Mouse (Mus musculus) layer of hippocampus, adult 2 months (tissue): ENCODE measurements around the gene Mns1. TPM values are rescaled to one million over a fixed set of nuclear protein-coding genes. Genes with fewer than 3 reads are reported as not detected.

Experiments
- DNase-seq, 2 experiments: peaks; one replicate each; pipeline ENCODE4 v3.0.0; 2022; ENCODE audit warnings: low spot score in 2 of 2
- H3K27ac ChIP-seq: fragments of 200-600 bp; 2 replicates; pipeline ENCODE4 v1.8.1; 2022
- H3K4me3 ChIP-seq: fragments of 200-600 bp; 2 replicates; pipeline ENCODE4 v1.8.1; 2022; ENCODE audit warnings: mild to moderate bottlenecking
- CTCF ChIP-seq: fragments of 200-600 bp; conservative IDR thresholded peaks from 2 replicates; pipeline ENCODE4 v1.8.1; 2022; ENCODE audit warnings: antibody characterized with exemption, mild to moderate bottlenecking, moderate library complexity
- total RNA-seq, 2 experiments: library from RNA; stranded (reverse); gene quantifications; 2 replicates each; pipeline ENCODE4 v1.2.3; 2021

Gene Mns1
- total RNA-seq, 2 experiments from 2014 or later, result 1.2 to 2.4 TPM

DNA sequence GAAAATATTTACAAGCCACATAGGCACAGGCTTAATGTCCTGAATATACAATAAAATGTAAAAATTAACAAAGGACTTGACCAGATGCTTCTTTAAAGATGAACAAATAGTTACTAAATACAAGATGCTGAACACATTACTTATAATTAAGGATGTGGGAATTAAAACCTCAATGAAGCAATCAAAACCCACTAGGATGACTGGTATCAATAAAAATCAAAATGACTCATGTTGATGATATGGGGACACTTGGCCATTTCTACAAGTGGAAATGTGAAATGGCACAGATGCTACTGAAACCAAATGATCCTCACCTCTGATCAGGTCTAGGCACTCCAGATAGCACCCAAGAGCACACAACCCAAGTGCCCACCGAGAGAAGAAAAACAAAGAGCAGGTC lies 27.0 kb downstream of the Mns1 start:
- TF ChIP-seq CTCF, result no peak
- DNase-seq, result no peak
- Histone ChIP-seq H3K27ac (no peak overlapping the region), H3K4me3 (no peak overlapping the region)

DNA sequence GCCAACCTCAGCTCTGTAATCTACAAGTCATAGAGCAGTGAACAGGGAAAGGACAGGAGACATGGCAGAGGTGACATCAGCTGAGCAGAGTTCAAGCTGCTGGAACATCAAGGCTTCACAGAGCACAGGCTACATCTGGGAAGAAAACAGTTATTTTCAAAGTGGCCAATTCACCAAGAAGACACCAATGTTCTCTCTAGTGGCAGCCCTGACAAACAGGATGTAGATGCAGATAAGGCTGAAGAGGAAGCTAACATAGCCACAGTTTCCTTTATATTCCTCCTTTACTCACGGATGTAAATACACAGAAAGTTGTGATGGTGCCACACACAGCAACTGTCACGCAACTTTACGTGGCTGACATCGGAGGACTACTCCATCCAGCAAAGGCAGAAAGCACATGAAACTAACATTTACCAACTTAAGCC lies 28.0 kb downstream of the Mns1 start:
- H3K27ac ChIP-seq, result no peak overlapping the region
- no peak for TF ChIP-seq CTCF
- DNase-seq, result no peak
- H3K4me3 ChIP-seq, result no peak overlapping the region

DNA sequence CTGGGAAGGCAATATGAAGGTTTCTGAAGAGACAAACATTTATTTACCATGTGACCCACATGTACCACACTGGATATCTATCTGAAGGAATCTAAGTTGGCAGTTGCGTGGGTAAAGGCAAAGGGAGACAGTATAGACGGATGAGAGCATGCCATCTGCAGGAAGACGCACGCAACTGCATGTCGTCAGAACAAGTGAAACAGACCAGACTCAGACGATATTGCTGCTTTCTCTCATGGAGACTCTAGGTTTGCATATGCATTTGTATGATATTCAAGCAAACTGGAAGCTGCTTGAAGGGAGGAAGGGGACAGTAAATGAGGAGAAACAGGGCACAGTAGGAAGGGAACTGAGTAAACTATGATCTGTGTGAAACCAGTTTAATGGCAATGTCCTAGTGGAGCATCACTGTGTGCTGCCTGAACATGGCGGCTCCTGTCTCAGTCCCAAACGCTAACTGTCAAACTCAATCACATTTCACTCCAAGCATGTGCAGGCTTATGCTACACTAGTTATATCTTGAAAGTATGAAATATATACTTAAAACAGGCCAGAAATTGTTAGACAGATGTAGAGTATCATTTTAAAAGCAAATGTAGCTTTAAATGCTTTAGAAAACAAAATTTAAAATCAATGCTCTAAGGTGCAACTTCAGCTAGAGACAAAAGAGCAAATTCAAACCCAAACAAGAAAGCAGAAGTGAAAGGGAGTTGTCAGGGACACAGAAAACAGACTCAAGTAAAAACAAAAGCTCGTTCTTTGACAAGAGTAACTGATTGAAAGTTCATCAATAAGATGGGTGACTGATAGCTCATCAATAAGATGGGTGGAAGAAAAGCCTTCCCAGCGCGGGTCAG lies 30.0 kb downstream of the Mns1 start:
- peak; percentile 81 for TF ChIP-seq CTCF
- DNase-seq, result peak; percentile 9 to 18
- Histone ChIP-seq H3K27ac (no peak overlapping the region), H3K4me3 (no peak overlapping the region)

DNA sequence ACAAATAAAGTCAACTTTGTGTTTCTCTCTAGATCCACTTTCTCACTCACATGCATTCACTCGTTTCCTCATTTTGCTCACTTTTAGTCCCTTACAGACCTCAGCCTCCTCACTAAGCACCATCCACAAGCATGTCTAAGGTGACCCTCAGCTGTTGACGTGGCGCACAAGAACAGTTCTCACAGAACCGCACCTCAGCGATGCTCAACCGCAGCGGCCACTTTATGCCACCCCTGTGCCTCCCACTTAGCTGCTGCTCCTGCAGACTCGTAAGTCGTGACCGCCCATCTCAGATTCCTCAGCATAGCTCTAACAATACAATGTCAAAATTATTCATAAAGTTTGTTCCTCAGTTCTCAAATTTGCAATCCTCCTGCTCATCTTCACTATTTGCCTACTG lies 30.8 kb downstream of the Mns1 start:
- no peak for DNase-seq
- Histone ChIP-seq H3K27ac (no peak overlapping the region), H3K4me3 (no peak overlapping the region)
- no peak for TF ChIP-seq CTCF

DNA sequence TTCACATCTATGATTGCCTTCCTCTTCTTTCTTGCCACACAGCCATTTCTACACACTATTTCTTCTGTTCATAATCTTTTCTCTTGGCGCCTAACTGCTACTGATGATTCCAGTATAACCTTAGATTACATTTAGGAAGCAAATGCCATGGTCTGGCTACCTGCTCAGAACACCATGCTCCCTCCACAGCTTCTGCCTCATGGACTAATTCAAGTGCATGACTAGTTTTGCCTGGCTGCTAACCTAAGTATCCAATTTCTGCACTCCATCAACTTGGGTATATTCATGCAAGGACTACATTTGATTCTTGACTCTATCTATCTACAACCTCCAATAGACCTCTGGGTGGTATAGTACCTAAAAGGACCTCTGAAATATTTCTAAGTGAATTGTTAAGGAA lies 32.0 kb downstream of the Mns1 start:
- no peak for DNase-seq
- no peak for TF ChIP-seq CTCF
- H3K27ac ChIP-seq, result no peak overlapping the region
- no peak overlapping the region for H3K4me3 ChIP-seq

DNA sequence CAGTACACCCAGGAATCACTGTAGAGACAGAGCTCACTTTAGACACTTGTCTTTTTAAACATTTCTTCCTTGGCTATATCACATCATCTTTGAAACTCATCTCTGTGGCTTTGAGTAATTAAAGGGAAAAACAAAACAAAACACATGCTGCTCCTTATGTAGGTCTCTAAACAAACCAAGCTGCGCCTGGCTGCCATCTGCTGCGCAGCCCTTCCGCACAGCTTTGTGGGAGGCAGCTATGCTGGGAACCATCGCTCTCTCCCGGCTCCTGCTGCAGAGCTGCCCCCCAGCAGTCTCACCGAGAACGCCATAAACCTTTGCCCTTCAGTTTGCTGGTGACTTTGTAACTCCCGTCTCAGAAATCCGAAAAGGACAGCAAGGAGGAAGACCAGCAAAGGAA lies 37.7 kb downstream of the Mns1 start:
- DNase-seq, result peak; percentile 59 to 72
- no peak overlapping the region for H3K4me3 ChIP-seq
- no peak for TF ChIP-seq CTCF
- no peak overlapping the region for H3K27ac ChIP-seq

DNA sequence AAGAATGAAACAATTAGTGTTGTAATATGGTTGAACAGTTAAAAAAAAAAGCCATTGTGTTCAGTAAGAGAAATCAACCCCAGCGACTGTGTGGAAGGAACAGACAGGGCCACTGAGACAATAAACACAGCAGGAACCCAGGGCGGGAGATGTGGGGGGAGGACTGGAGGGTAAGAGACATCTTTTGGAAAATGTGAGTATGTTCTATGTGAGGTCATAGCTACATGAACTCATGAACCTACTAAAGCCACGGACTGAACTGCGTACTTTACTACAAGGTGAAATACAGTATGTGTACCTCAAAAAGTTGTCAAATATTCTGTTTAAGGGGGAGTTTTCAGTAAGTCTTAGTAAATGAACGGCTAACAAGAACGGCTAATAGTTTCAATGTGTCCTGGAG lies 39.5 kb downstream of the Mns1 start:
- Histone ChIP-seq H3K4me3 (no peak overlapping the region), H3K27ac (no peak overlapping the region)
- no peak for DNase-seq
- TF ChIP-seq CTCF, result no peak

DNA sequence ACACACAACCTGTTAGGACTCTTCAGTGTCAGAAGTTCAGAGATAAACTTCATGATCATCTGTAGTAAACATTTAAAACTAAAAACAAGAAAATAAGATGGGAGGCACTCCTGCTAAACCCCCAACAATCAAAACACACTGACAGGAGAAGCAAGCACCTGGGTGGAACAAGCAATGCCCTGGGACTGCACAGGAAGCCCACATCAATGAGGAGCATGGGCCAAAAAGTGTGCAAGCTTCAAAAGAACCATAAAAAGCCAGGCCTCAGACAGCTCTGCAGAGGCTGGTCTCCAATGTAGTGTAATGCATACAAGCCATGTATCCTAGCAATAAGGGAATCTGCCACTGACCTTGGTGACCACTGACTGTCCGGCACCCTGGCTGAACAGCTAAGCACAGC lies 41.5 kb downstream of the Mns1 start:
- Histone ChIP-seq H3K4me3 (no peak overlapping the region), H3K27ac (no peak overlapping the region)
- no peak for TF ChIP-seq CTCF
- no peak for DNase-seq

DNA sequence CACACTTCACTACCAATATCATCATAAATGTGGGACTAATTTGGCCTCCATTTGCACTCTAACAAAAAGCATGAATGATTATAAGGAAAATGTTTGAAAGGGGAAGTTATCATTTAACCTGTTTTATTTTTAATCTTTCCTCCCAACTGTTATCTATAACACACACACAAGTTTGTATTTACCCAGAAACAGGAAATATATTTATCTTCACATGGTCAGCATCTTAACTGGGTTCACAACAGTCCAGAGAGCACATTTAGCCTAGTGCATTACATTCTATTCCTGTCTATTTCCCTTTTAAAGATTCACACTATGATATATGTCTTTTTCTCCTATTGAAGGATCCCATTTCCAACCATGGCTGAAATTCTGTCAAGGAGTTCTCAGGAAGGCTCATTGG lies 50.7 kb downstream of the Mns1 start:
- no peak for TF ChIP-seq CTCF

DNA sequence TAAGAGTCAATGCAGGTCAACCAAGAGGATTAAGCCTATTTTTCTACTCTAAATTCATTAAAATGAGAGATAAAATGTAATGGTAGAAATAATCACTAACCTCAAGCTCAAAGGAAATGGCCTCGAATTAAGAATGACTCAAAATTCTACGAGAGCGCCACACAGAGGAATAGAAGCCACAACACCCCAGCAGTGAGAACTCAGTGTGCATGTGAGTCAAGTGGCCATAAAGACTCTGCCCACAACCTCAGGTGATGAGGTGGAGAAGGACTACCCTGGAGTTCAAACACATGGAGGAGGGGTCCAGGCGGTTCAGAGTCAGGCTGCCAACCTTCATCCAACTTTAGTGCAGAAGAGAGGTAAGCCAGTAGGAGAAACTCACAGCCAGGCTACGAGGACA lies 51.3 kb downstream of the Mns1 start:
- no peak for DNase-seq
- TF ChIP-seq CTCF, result no peak
- H3K27ac ChIP-seq, result no peak overlapping the region
- H3K4me3 ChIP-seq, result no peak overlapping the region

More for the DNA sequence above, 50.7 kb downstream of the Mns1 start:
- DNase-seq, result no peak
- no peak overlapping the region for H3K27ac ChIP-seq
- no peak overlapping the region for H3K4me3 ChIP-seq

DNA sequence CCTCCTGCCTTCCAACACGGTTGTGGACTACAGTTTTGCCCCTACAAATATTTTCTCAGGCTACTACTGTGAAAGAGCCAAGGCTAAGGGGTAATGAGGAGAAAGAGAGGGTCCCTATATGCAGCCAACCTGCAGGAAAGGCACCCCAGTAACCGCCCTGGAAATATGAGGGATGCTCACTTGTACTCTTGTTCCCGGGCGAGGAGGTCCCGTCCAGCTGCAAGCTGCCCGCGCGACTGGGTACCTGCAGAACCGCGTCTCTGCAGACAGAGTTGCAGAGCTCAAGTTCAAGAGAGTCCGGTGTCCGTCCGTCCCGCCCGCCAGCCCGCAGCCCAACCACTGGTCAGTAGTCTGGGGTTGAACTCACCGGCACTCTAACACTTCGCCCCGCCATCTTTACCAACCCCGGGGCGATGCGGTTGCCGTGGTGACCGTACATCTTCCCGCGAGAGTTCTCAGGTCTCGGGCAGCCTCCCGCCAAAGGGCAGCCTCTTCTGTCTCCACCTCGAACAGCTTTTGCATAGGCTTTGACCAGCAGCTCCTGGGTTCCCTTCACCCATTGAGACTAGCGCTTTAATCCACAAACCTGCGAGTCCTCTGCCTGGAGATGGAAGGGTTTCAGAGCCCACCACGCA lies 53.9 kb downstream of the Mns1 start:
- peak; percentile 79 to 81 for DNase-seq
- no peak for TF ChIP-seq CTCF
- Histone ChIP-seq H3K4me3 (peak overlapping the region; percentile 69), H3K27ac (peak overlapping the region; percentile 83)

DNA sequence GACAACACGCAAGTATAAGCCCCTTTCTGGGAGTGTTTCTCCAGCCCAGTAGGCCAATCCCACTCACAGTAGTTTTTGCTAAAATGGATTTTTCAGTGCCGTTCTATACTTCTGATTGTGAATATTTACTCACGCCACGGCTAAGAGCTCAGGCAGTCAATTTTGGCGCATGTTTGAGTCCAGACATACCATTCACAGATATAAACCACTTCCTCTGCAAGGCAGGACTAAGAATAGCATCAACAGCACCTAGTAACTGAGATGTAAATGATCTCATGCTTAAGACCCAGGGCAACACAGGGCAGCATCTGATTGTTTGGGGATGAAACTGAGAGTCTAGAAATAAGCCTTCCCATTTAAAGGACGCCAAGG lies 54.4 kb downstream of the Mns1 start, which contains the start of gene Tex9:
Gene Tex9, minus strand, starts transcription at position 19 of the 372 bp plus-strand sequence.
- Histone ChIP-seq H3K4me3 (peak within 1 kb of the TSS; percentile 69), H3K27ac (peak within 1 kb of the TSS; percentile 83)
- DNase-seq, result no peak
- no peak for TF ChIP-seq CTCF

DNA sequence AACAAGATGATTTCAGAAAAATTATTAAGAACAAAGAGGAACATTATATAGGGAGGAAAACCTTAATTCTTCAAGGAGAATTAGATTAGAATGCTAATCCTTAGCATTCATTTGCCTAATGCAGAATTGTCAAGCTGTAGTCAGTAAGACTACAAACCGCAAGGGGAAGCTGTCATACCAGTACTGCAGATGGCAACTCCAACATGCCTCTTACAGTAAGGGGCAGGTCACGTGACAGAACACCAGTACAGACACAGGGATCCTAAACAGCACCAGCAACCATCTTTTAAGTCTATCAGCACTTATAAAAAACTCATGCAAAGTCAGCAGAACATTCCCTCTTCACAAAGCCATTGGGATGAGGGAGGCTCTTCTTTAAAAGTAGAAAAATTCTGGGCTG lies 55.7 kb downstream of the Mns1 start:
- no peak for DNase-seq
- no peak for TF ChIP-seq CTCF
- H3K27ac ChIP-seq, result no peak overlapping the region
- no peak overlapping the region for H3K4me3 ChIP-seq
